Mouse (Mus musculus): Measurements from ENCODE around the gene Eaf1.

DNA sequence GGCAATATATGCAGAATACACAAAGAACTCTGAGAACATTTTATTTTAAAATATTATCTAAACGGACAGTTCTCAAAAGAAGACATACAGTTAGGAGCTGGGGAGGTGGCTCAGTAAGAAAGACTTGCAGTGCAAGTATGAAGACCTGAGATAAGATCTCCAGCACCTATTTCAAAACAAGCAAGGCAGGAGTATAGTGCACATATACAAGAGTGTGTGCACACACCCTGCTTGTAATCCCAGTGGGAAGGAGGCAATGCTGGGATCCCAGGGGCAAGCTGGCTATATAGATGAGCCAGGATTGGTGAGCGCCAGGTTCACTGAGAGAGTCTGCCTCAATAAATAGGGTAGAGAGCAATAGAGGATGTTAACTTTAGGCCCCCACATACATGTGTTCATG lies 21.7 kb downstream of the Eaf1 start:
- TF ChIP-seq POLR2A (IDR thresholded peaks at IDR 0.05; ENCODE audit: insufficient read depth, low read depth, low read length) (no peak), CTCF (IDR thresholded peaks at IDR 0.05; ENCODE audit: insufficient read depth, low read depth, low read length) (no peak)
